Mouse (Mus musculus) CH12F3 (cell line): Measurements from ENCODE around the gene Vsx1.

Experiments
- in situ Hi-C: fragments of 300-500 bp; cut with MboI; formaldehyde crosslinking; loops from 2 replicates; pipeline ENCODE4 v1.14.3; 2020; ENCODE audit warnings: low sequenced_read_pairs

The Vsx1 gene

DNA sequence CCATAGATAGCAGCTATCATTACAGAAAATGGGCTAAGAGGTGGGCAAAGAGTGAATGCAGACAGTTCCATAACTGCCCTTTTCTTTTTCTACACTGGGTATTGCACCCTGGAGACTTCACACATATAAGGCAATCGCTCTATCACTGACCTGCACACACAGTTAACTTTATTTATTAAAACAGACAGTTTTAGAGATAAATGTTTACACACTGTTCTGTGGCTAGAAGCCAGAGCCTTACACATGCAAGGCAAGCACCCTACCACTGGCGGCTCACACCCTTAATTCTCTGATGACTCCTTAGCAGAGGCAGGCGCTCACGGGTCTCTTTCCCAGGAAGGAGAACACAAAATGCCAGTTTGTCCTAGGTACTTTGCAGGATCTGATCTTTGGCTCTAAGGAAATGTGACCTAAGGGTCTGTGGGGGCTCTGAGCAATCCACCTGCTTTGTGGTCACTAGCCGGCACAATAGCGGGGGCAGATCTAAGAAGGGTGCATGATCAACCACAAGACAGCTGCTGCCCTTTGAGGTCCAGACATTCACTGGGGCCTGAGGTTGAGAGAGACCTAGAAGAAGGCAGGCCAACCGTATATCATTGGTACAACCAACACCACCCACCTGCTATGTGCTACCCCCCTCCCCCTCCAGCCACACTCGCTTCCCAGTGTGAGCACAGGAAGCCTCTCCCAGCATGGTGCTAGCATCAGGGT is 42.6 kb downstream of the Vsx1 start:
- in situ Hi-C loops: no loop called here

GRCm38 (mm10) chr2:150645225-150645624 is 43.9 kb downstream of the Vsx1 start:
- in situ Hi-C loops: no loop called here

GRCm38 (mm10) chr2:150643726-150644415 is 45.3 kb downstream of the Vsx1 start:
- in situ Hi-C loops: no loop called here

GRCm38 (mm10) chr2:150643166-150643565 is 46.0 kb downstream of the Vsx1 start:
- in situ Hi-C loops: no loop called here

DNA sequence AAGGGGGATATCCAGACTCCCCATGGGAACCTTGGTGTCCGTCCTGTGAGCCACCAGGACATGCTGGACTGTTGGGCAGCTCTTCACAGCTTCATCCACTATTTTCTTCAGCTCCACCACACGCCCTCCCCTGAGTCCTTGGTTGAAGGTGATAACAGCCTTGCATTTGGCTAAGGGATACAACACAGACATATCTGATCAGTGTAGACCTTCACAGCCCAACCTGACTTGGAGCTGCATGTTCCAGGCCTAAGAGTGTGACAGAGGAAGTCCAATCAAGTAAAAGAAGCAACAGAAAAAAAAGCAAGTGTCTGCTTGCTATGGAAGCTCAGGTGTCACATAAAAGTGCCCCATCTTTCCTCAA is 50.8 kb downstream of the Vsx1 start:
- in situ Hi-C loops: no loop called here

- in situ Hi-C loops: no loop called here
Measured at GRCm38 (mm10) chr2:150637702-150638369, 51.3 kb downstream of the Vsx1 start.

DNA sequence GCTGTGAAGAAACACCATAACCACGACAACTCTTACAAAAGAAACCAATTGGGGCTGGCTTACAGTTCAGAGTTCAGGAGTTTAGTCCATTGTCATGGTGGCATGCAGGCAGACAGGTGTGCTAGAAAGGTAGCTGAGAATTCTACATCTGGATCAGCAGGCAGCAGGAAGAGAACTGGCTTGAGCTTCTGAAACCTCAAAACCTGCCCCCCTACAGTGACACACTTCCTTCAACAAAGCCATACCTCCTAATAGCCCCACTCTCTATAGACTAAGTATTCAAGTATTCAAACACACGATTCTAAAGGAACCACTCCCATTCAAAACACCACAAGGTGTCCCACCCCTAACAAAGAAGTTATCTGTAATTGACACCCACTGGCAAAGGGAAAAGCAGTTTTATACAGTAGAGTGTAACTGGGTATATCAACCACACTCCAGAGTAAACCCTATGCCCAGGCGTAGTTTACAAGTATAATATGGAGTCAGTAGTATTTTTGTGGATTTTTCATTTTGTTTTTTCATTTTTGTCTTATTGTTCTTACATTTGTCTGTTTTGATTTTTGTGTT is 53.2 kb downstream of the Vsx1 start:
- in situ Hi-C loops: no loop called here
